Mouse (Mus musculus) thymus, adult 2 months (tissue): ENCODE data around the gene Rbfox2. TPM values are rescaled to one million over a fixed set of nuclear protein-coding genes. Genes with fewer than 3 reads are reported as not detected.

Experiments used
- DNase-seq: peaks from one replicate; pipeline ENCODE4 v3.0.0; 2021
- H3K27ac ChIP-seq: fragments of 200-500 bp; 2 replicates; pipeline ENCODE4 v1.5.1; 2012; ENCODE audit warnings: low read length, control low read depth; ENCODE audit not compliant: control insufficient read depth, insufficient read depth
- H3K27me3 ChIP-seq: fragments of 200-500 bp; 2 replicates; pipeline ENCODE4 v1.6.1; 2012; ENCODE audit warnings: mild to moderate bottlenecking, low read length, moderate library complexity, mixed read lengths; ENCODE audit not compliant: control insufficient read depth, insufficient read depth
- H3K36me3 ChIP-seq: fragments of 200-500 bp; 2 replicates; pipeline ENCODE4 v1.6.1; 2012; ENCODE audit warnings: mild to moderate bottlenecking, low read length, moderate library complexity; ENCODE audit not compliant: control insufficient read depth, insufficient read depth
- H3K4me1 ChIP-seq: fragments of 200-500 bp; replicated peaks from 2 replicates; pipeline ENCODE4 v1.6.1; 2012; ENCODE audit warnings: low read length; ENCODE audit not compliant: control insufficient read depth, insufficient read depth
- H3K4me3 ChIP-seq: fragments of 200-500 bp; 2 replicates; pipeline ENCODE4 v1.5.1; 2012; ENCODE audit warnings: mild to moderate bottlenecking, low read length, control low read depth, moderate library complexity; ENCODE audit not compliant: control insufficient read depth, insufficient read depth
- CTCF ChIP-seq: fragments of 200-500 bp; IDR thresholded peaks from 2 replicates; pipeline ENCODE4 v1.5.1; 2012; ENCODE audit warnings: mild to moderate bottlenecking, control low read depth, low read length, moderate library complexity, borderline replicate concordance; ENCODE audit not compliant: control insufficient read depth, poor library complexity, insufficient read depth; ENCODE audit errors: extremely low read depth
- POLR2A ChIP-seq: fragments of 200-500 bp; IDR thresholded peaks from 2 replicates; pipeline ENCODE4 v1.6.1; 2012; ENCODE audit warnings: mild to moderate bottlenecking, low read length, control low read depth, moderate library complexity; ENCODE audit not compliant: control insufficient read depth, poor library complexity, insufficient read depth; ENCODE audit errors: extremely low read depth
- WGBS: fragments of 180-500 bp; shearing (Covaris S2); methylation state at CpG from one replicate; pipeline ENCODE4 v1.1.7; 2018; 5-methylcytosine and 5-hydroxymethylcytosine counted together
- polyA plus RNA-seq: library from polyadenylated mRNA; depleted of rRNA; stranded (reverse); fragments of >200 nt; gene quantifications from 2 replicates; pipeline ENCODE4 v1.2.3, GENCODE M21; 2012

The Rbfox2 gene
- polyA plus RNA-seq, 1 experiment: 20.5 TPM

GRCm38 (mm10) chr15:77312796-77313195, 6.0 kb upstream of the Rbfox2 start:
- no peaks in the 10 kb centered on the region for H3K4me1 ChIP-seq
- 93% methylated on average over 7 of the region's 7 CpGs for WGBS
- no peak overlapping the region for H3K4me3 ChIP-seq
- H3K27me3 ChIP-seq: no peaks in the 10 kb centered on the region; the same call in 1 of the 2 replicates
- no peak for DNase-seq
- TF ChIP-seq POLR2A (no peak), CTCF (no peak)
- no peak overlapping the region for H3K27ac ChIP-seq
- H3K36me3 ChIP-seq: no peaks in the 10 kb centered on the region

- no peaks in the 10 kb centered on the region; the same call in 1 of the 2 replicates for H3K27me3 ChIP-seq
- WGBS: 75% methylated on average over 4 of the region's 4 CpGs
- H3K4me1 ChIP-seq: 0 out of 2 replicates have a peak, but pooled peaks cover 7% of the 10 kb centered on the region
- H3K27ac ChIP-seq: no peak overlapping the region
- DNase-seq: no peak
- TF ChIP-seq POLR2A (no peak), CTCF (no peak)
- no peaks in the 10 kb centered on the region for H3K36me3 ChIP-seq
- no peak overlapping the region for H3K4me3 ChIP-seq
Measured at GRCm38 (mm10) chr15:77307767-77308495, 1.1 kb upstream of the Rbfox2 start.

- H3K4me3 ChIP-seq: peak overlapping the region; percentile 48
- 0 out of 2 replicates have a peak, but pooled peaks cover 7% of the 10 kb centered on the region for H3K4me1 ChIP-seq
- H3K27me3 ChIP-seq: no peaks in the 10 kb centered on the region; the same call in 1 of the 2 replicates
- no peaks in the 10 kb centered on the region for H3K36me3 ChIP-seq
- no peak overlapping the region for H3K27ac ChIP-seq
- TF ChIP-seq POLR2A (no peak), CTCF (no peak)
- DNase-seq: no peak
- WGBS: under 1% methylated on average over 54 of the region's 54 CpGs
Measured at GRCm38 (mm10) chr15:77305852-77306546, 805 bp downstream of the Rbfox2 start.

- H3K4me3 ChIP-seq: no peak overlapping the region
- H3K27ac ChIP-seq: no peak overlapping the region
- no peaks in the 10 kb centered on the region; the same call in 1 of the 2 replicates for H3K27me3 ChIP-seq
- DNase-seq: no peak
- 79% methylated on average over 3 of the region's 3 CpGs for WGBS
- TF ChIP-seq POLR2A (no peak), CTCF (no peak)
- 0 out of 2 replicates have a peak, but pooled peaks cover 7% of the 10 kb centered on the region for H3K4me1 ChIP-seq
- H3K36me3 ChIP-seq: no peaks in the 10 kb centered on the region
Measured at GRCm38 (mm10) chr15:77304960-77305359, 1.8 kb downstream of the Rbfox2 start.

- no peak for TF ChIP-seq CTCF
- TF ChIP-seq POLR2A: no peak
- WGBS: 92% methylated on average over 6 of the region's 6 CpGs
- Histone ChIP-seq H3K4me3 (no peak overlapping the region), H3K27me3 (no peaks in the 10 kb centered on the region; the same call in 1 of the 2 replicates), H3K27ac (no peak overlapping the region), H3K4me1 (0 out of 2 replicates have a peak, but pooled peaks cover under 1% of the 10 kb centered on the region), H3K36me3 (no peaks in the 10 kb centered on the region)
- DNase-seq: no peak
Measured at GRCm38 (mm10) chr15:77301122-77301521, 5.7 kb downstream of the Rbfox2 start.

- Histone ChIP-seq H3K27me3 (no peaks in the 10 kb centered on the region), H3K36me3 (no peaks in the 10 kb centered on the region), H3K4me1 (no peaks in the 10 kb centered on the region), H3K27ac (no peak overlapping the region), H3K4me3 (no peak overlapping the region)
- DNase-seq: no peak
- TF ChIP-seq POLR2A: no peak
- TF ChIP-seq CTCF: no peak
- WGBS: 90% methylated on average over 3 of the region's 3 CpGs
Measured at GRCm38 (mm10) chr15:77298564-77298963, 8.2 kb downstream of the Rbfox2 start.

GRCm38 (mm10) chr15:77296635-77297034, 10.2 kb downstream of the Rbfox2 start:
- Histone ChIP-seq H3K4me3 (no peak overlapping the region), H3K27me3 (no peaks in the 10 kb centered on the region), H3K4me1 (no peaks in the 10 kb centered on the region), H3K36me3 (no peaks in the 10 kb centered on the region), H3K27ac (no peak overlapping the region)
- DNase-seq: no peak
- TF ChIP-seq CTCF (no peak), POLR2A (no peak)
- 94% methylated on average over 2 of the region's 2 CpGs for WGBS
